Mouse (Mus musculus) frontal cortex, adult 2 months (tissue): Measurements from ENCODE around the gene Ddc. TPM values are rescaled to one million over a fixed set of nuclear protein-coding genes. Genes with fewer than 3 reads are reported as not detected.

ENCODE experiments used
- DNase-seq, 2 experiments: peaks; one replicate each; pipeline ENCODE4 v3.0.0; 2022; ENCODE audit warnings: low spot score in 1 of 2; ENCODE audit errors: extremely low spot score in 1 of 2
- polyA plus RNA-seq: library from polyadenylated mRNA; depleted of rRNA; stranded (reverse); fragments of >200 nt; gene quantifications from 2 replicates; pipeline ENCODE4 v1.2.3, GENCODE M21; 2012

Ddc gene
- polyA plus RNA-seq, 1 experiment: 9.4 TPM

DNA sequence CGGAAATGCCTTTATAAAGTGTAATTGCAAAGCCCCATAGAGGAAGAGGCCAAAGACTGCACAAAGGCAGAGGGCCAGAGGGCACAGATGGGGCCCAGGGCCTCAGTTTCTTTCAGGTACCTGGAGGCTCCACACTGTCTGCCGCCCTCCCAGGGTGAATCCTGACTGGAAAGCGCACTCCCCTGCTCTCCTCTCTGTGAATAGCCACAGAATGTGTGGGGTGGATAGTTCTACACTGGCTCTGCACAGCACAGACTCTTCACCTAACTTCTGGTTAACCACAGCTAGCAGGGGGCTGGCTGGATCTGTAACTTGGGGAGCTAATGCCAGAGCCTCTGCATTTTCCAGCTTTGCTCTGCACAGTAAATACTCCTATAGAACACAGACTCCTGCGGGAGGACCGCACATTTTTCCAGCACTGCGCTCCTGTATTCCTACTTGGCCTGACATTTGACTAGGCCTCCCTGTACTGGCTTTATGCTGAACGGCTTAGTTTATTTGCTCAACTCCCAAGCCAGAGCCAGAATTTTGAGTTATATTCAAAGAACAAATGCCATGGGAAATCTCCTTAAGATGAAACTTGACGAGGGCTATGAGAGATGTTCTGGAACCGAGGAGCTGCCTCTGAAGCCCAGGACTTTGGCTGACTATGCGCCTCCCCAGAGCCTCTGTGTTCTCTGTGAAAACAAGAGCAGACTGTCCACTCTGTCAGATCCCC is 18.8 kb downstream of the Ddc start:
- no peak for DNase-seq

DNA sequence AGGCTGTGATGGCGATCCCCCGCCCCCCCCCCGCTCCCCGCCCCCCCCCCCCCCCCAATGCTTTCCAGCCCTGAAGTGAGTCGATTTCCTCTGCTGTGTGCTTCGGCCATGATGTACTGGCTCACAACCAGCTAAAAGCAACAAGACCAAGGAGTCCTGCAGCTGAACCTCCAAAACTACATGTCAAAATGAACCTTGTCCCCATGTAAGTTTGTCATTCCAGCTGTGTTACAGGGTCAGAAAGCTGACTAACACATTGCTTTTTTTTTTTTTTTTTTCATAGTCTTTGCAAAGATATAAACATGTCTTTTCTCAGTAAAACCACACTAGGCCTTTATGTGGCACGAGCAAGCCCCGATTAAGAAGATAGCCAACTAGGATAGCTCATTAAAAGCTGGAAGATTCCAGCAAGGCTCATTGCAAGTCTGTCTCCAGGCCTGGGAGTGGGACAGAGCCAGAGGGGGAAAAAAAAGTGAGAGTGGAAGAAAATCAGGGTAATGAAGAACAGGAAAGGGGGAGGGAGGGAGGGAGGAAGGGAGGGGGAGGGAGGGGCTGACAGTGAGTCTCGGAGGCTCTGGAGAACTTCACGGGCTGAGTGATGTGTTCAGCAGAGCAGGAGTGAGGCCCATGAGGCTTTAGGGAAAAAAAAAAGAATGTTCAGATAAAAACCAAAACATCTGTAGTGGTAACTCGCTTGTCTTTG is 19.5 kb downstream of the Ddc start:
- DNase-seq: no peak

DNA sequence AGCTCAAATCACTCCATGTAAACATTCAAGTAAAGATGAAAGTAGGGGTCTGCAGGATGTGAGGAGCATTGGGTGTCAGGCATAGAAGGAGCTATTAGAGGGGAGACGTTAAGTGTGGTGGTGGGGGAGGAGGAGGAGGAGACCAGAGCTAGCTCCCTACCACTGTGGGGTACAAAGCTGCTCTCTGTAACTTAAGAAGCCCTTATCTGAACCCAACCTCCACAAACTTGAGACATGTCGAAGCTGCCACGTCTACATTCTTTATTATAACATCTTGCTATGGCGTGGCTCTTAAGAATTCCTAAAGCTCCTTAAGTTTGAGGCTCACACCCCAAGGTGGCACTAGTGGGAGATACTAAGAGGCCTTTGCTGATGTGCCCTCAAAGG is 20.1 kb downstream of the Ddc start:
- no peak for DNase-seq

DNA sequence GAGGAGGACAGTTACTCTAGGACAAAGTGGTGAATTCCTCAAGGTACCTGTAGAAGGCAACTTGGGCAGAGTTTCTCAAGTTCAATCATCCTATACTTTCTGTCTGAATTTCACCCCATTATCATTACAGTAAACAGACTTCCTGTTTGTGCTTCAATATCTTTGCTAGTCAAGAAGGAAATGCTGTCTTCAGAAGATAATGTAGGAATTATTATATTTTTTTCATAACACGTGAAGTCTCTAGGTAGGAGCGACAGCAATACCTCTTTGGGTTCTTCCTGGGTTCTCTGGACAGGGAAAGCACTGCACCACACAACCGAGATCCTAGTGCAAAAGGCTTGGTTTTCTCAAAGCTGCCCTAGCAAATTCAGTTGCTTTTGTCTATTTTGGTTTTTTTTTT is 21.6 kb downstream of the Ddc start:
- DNase-seq: no peak

DNA sequence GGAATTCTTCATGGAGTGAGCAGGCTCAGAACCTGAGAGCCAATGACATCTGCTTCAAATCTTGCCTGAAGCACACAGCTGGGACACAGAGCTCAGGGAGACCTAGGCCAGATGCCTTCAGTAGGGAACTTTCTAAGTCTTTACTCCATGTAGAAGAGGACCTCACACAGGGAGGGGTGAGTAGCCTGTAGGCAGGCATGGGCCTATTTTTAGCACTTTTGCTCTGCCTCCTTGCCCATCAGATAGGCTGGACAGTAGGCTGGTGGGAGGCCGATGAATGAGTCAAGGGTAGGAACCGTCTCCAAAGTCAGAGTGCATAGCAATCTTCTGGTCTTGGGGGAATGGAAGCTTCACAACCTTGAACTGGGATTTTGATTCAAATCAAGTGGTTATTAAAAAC is 22.7 kb downstream of the Ddc start:
- DNase-seq: no peak

DNA sequence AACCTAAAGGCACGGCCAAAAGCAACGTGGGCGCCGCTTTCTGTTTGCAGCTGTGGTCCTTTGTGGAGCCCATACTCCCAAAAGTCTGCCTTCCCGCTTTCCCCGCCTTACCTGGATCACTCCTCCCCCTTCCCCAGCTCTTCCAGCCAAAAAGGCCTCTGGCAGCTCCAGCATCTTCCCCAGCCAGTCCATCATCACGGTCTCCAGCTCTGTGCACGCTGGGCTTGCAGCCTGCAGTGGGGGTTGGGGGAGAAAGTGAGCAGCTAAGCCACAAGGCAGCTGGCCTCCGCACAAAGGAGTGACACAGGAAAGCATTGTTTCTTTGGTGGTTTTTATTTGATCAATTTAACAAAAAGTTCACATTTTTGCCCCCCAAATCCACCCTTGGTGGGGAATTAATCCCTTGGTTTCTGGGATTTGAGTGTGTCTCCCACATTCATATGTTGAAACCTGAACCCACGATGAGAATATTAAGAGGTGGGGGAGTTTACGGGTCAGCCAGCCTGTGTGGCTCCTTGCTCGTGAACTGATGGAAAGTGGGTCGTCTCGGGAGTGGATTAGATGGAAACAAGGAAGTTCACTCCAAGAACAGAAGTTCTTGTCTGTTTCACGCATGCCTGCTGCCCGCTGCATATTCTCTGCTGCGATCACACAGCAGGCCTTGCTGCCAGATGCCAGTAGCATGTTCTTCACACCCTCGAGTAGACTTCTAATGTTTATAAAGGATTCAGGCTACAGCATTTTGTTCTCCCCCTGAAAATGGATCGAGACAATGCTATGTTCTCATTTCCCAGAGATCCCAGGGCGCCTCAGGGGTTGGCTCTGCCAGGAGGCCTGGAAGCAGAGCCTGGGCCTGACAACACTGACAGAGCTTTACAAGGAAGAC is 24.7 kb downstream of the Ddc start:
- DNase-seq: no peak

DNA sequence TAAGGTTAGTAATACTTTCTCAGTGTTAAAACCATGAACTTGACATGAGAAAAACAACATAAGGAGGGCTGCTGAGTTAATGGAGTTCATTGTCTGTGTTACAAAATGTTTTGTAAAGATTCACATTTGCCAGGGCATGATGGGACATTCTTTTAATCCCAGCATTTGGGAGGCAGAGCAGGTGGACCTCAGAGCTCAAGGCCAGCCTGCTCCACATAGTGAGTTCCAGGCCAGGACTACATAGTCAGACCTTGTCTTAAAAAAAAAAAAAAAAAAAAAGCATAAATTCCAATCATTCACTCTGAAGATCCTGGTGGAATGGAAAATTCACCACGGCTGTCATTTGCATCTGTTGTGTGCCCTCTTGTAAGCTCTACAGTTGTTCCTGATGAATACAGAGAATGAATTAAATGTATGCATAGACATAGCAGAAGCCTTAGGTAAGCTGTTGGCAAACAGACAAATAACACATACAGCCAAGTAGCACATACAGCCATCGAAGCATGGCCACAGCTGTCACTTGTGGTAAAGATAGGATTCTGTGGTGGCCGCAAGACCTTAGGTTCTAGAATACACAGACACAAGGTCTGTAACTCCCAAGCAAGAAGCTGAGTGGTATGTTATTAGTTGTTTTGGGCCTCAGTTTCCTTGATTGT is 25.7 kb downstream of the Ddc start:
- DNase-seq: no peak

DNA sequence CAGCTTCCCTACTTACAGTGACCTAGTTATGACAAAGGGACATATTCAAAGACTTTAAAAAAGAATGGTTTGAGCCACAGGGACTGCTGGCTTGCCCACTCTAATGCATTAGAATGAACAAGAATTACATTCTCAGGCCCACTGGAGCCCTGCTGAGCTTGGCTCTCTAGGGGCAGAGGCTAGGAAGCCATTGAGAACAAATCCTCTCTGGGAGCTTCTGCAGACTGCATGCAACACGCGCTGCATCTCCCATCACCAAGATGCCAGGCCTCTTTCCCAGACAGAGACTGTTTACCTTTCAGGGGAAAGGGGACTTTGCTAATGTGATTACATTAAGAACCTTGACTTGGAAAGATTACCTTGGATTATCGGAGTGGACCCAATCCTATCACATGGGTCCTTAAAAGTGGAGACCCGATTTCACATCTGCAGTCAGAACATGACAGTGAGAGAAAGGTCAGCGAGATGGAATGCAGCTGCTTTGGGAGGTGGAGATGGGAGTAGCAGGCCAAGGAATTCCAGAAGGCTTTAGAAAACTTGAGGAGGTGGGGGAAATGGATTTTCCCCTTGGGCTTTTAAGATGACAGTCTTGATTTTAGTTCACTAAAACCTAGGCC is 26.6 kb downstream of the Ddc start:
- DNase-seq: no peak

DNA sequence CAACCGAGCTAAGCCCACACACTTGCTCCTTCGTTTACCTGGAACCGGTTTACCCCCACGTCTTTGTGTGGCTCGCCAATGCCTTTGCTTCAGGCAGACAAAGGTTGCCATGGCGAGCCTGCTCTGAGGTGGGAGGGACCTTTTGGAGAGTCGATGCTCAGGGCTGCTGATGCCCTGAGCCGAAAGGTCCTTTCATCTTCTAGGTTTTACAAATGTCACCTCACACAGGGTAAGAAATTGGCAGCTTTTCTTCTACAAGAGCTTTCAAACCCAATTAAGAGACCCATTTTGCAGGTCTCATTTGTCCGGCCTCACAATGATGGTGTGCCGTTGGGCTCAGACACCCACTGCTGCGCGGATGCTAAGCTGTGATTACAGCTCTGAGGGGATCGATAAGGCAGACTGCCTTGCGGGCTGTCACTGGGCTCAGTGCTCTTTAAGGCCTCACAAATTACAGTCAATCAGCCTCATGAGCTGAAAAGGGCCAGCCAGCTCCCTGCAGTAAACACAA is 29.9 kb downstream of the Ddc start:
- peak in 1 of 2 experiments; percentile 34 for DNase-seq

DNA sequence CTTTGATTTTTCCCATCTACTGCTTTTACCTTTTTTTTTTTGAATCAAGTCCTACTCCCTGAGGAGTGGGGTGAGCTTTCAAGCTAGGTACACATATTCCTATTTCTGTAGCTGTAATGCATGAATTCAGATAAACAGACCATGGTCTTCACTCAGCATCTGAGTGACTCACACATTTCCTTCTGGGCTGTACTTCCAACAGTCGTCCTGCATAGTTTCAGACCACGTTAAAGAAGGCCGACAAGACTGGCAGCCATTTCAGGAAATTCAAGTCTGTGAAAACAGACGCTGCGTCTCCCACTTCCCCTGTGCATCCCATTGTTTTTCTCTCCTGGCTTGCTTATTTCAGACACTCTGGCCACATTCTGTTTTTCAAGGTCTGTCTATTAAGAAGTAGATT is 31.2 kb downstream of the Ddc start:
- no peak for DNase-seq

DNA sequence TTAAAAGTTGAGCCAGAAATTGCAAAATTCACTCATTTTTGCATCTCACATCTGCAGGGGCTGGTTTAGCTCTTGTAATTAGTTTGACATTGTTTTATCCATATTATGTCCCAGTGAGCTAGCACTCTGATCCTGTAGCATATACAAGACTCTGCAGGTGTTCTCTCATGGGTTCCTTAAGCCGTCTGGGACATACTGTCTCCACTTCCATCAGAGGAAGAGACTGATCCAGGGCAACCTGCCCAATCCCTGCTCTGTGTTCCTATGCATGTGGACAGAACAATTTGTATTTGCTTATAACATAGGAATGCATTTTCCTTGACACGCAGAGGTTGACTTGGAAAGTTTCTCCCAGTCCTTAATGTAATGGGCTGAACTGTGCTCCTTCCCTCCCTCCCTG is 32.8 kb downstream of the Ddc start:
- no peak for DNase-seq

DNA sequence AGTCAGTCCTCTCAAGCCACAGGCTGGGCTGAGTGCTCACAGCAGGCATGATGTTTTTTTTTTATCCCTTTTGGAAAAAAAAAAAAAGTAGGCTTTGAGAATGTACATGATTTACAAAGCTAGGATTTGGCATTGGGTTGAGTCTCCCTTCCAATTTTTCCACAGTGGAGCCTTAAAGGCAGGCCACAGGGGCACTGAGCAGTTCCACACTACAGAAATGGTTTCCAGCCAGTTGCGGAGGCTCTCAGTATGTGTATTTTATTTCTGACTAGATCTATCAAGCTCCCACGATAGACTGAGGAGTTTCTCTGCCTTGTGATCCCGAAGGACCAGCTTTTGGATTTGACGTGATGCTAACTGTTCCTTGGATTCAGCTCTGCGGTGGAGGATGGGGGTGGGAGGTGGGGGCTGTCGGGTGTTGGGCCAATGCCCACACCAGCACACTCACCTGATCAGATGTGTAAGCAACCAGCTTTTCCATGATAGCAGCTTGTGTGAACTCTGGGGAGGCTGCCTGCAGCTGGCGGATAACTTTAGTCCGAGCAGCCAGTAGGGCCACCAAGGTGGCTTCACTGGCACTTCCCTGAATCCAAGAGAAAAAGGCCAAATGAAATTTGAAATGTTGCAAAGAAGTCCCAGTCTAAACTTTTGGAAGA is 33.4 kb downstream of the Ddc start:
- DNase-seq: no peak

DNA sequence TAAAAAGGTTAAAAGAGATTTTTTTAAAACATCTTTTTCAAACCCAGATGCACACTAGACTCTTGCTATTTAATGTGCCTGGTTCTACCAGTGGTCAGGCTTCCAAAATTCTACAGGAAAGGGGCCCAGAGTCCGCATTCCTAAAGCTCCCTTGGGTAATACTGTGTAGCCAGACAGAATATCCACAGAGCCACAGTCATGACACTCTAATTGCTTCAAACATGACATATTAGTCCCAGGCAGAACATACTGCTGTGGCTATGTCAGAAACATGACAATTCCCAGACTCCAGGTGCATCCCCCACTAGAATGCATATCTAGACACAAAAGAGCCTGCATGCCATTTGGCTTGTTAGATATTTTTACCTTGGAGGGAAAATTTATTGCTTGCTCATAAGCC is 35.4 kb downstream of the Ddc start:
- DNase-seq: no peak

DNA sequence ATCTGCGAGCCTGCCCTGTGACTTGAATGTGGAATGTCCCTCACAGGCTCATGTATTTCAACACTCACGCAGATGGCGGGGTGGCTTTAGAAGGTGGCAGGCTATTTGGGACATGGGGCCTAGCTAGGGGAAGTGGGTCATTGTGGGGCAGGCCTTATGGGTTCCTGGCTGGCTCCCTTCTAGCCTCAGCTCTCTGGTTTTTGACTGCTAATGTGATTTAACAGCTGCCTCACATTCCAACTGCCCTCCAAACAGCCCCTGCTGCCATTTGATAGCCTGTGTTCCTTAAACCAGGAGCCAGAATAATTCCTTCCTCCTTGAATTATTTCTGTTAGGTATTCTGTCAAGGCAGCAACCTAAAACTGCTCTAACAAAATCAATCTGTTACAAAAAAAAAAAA is 41.0 kb downstream of the Ddc start:
- no peak for DNase-seq

DNA sequence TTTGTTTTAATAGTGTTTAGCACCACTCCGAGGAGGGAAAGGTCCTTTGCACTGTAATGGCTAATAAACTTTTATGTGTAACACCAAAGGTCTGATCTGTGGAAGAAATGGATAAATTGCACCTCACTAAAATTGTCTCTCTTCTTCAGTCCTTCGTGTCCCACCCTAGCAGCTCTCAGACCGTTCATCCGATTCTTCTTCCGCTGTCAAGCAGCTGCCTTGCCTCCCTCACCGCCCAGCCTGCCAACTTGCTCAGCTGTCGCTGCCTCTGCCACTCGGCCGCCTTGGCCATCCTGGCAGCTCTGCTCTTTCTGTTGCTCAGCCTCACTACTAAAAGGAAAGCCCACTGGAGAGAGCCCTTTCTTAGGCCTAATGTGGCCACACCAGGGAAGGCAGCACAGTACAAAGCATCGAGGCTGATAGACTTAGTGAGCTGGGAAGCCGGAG is 42.2 kb downstream of the Ddc start:
- DNase-seq: no peak

DNA sequence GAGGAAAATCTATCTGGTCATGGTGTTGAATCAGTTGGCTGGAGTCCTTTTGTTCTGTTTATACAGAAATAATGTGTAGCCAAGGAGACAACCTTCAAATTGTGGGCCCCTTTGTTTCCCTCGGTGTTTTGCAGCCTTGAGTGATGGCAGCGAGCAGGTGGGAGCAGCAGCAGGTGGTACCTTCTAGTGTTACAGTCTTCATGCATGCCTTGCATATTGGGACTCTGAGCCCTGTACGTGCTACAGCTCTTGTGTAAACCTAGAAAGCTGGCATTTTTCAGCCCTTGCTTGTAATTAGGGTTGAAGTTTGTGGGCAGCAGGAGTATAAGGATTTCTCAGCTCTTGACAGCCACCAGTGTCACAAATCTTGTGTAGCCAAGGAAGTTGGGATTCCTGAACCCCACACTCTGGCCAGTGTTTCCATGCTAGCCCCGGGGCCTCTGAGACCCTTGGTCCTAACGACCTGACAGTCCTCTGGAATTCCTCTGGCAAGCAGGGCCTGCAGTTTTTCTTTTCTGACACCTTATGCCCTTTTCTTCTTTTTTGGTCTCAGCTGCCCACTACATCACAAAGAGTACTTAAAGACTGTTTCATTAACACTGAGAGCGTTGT is 42.8 kb downstream of the Ddc start:
- DNase-seq: no peak

DNA sequence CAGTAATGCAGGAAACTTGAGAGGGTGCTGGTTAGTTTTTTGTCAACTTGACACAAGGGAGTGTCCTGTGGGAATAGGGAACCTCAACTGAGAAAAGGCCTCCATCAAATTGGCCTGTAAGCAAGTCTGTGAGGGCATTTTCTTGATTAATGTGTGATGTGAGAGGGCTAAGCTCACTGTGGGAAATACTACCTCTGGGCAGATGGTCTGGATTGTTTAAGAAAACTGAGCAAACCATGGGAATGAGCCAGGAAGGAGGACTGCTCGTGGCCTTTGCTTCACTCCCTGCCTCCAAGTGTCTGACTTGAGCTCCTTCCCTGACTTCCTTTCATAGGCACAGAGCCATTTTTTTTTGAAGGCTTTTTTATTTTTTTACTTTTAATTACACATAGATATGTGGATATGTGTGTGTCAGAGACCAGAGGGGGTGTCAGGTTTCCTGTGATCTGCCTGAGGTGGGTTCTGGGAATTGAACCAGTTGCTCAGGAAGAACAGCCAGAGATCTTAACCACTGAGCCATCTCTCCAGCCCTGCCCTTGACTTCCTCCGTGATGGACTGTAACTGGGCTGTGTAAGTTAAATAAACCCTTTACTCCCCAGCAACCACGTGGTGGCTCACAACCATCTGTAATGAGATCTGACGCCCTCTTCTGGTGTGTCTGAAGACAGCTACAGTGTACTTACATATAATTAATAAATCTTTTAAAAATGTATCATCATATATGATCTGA is 44.0 kb downstream of the Ddc start:
- no peak for DNase-seq

DNA sequence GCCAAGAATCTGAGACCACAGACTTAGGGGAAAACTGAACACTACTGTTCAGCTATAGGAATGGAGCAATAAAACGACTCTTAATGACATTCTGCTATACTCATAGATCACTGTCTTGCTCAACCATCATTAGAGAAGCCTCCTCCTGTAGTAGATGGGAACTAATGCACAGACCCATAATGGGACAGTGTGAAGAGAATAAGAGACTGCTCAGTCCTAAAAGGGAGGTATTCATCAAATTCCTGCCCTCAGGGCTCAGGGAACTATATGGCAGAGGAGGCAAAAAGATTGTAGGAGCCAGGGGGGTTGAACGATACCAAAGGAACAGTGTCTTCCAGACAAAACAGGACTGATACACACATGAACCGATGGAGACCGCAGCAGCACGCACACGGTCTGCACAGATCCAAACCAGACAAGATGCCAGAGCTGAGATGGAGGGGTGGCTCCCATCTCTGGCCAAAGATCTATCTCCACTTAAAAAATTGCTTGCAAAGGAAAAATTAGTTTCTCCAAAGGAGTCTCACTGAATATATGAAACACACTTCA is 45.9 kb downstream of the Ddc start:
- DNase-seq: no peak
